Mouse (Mus musculus): ENCODE data around the gene Cux1. TPM values are rescaled to one million over a fixed set of nuclear protein-coding genes. Genes with fewer than 3 reads are reported as not detected.

Cux1 gene
- total RNA-seq, 2 experiments from 2014 or later: 82.7 to 88.7 TPM

DNA sequence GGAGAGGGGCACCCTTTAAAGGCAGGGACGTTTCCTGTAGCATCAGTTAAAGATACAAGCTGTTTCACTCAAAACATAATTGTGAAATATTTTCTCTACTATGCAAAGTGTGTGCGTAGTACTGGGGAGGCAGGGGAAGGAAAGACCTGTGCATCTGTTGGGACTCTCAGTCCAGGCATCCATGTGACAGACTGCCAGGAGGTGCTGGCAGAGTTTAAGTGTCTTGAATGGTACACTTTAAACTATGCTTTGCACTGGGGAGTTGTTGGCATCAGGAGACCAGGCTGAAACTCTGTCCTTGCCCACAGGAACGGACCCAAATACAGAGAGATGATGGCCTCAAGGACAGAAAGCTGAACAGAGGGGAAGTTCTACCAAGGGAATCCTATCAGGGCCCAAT is 182.1 kb downstream of the Cux1 start:
- DNase-seq (ENCODE audit: low spot score): peak; percentile 23

DNA sequence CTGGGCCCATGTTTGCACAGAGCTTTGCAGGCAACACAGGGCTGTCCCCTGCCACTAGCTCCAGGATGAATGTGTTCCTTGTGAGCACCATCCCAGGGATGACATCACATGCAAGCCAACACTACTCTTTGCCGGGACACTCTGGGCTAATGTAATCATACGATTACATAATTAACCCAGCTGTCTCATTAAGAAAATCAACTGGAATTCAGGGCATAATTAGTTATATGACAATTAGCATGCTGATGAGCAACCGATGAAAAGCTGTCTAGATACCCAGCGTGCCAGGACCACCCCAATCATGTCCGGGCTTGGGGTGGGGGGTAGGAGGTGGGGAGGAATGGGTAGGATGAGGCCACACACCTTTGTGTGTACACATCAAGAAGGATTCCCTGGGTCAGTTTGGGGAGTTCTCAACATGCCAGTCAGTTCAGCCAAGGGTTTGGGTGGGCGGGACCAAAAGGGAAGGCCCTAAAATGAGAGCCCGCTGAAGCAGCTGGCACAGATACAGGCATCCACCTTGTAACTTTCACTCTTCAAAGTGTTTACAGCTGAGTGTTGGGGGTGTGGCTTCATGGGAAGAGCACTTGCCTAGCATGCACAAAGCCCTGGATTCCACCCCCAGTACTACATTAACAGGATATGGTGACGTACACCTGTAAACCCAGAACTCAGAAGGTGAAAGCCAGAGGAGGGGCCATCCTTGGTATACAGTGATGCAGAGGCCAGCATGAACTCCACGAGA is 184.9 kb downstream of the Cux1 start:
- no peak for DNase-seq (ENCODE audit: low spot score)

DNA sequence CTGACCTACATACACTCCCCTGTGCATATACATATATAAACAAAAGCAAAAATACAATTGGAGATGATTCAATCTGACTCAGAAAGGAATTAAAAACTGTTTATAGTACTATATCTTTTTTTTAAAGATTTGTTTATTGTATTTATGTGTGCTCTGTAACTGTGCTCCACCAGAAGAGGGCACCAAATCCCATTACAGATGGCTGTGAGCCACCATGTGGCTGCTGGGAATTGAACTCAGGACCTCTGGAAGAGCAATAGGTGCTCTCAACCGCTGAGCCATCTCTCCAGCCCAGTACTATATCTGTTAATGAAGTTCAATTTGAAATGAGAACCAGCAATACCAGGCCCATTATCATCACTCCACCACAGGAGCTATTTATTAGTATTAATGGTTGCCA is 187.9 kb downstream of the Cux1 start:
- no peak for DNase-seq (ENCODE audit: low spot score)

DNA sequence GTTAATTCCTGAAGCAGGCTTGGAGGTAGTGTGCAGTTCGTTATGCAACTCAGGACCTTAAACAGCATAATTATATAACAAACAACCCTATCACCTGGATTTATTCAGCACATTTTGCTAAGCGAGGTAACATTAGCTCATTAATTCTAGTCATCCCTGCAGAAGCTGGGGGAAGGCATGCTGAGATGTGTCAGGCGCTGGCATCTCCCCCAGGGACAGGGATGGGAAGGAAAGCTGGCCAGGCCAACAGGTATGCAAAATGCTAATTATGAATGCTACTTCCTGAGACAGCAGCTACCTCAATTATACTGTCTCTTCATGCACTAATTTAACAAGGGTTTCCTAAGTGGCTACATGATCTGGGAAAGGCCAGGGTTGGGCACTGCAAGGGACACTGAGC is 190.2 kb downstream of the Cux1 start:
- no peak for DNase-seq (ENCODE audit: low spot score)

DNA sequence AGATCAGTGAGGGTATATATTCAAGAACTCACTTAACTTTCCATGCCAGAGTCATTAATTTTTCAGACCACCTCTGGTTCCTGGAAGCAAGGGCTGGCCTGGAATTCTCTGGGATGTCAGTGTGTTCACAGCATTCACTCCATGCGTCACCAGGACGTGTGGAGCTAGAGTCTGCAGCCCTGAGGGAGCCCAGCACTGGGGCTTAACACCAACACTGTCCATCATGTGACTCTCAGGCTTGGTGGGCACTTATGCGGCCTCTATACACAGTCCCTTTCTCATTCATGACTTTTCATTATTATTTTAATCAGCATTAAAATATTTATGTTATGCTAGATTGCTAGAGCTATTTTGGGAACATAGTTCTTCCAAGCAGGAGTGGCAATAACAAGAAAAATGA is 191.9 kb downstream of the Cux1 start:
- no peak for DNase-seq (ENCODE audit: low spot score)

DNA sequence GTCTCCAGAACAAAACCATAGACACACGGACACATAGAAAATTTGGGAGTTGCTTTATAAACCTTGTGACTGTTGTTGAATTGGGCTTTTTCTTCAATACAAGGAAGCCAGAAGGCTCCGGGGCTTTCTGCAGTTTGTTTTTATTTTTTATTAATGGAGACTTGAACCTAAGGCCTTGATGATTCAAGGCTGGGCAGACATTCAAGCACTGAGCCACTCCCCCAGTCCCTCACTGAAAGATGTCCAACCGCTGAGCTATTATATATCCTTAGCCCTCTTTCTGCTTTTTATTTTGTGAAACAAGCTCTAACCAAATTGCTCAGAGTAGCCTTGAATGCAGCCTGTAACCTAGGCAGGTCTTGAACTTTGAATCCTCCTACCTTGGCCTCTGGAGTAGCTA is 195.0 kb downstream of the Cux1 start:
- DNase-seq (ENCODE audit: low spot score): no peak

DNA sequence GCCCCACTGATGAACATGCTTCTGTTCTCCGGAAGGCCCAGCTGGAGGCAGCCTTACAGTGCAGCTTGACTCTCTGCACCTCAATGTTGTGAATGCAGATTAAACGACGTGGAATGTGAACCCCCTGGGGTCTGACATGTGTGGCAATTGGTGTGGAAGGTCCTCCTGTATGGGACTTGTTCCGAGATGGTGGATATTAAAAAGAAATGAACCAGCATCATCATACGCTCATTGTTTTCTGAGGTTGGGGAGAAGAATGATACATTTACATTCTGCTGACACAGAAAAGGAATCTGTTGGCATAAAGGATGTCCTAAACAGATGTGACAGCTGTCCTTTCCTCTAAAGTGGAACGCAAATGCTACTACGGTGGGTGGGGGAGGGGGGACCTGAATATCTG is 203.9 kb downstream of the Cux1 start:
- DNase-seq (ENCODE audit: low spot score): no peak

DNA sequence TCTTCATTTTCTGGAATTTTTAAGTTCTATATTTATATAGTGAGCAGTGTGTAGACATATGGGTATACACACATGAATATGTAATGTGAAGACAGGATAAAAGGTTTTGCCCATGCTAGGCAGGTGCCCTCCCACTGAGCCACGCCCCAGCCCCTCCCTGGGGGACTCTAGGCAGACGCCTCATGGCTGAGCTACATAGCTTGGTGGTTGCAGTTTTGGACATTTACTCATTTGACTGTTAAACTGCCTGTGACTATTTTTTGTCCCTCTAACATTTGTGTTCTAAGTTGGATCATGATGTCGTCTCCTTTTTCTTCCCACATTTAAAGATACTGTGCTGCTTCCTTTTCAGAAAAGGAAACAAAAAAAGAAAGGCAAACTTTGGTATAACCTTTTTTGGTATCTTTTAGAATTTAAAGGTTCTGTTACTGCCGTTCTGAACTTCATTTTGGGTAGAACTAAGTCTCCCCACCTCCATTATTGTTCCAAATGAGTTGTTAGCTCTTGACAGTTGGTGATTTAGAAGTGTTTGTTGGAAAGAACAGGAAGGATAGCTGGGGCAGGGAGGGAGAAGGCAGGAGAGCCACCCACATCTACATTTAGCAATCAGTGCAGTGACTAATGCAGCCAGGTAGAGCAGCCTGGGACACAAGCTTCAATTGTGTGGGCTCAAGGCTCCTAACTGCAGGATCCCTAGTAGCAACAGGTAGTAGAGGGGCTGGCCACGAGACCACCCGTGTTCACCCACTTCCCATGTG is 204.6 kb downstream of the Cux1 start:
- DNase-seq (ENCODE audit: low spot score): no peak

DNA sequence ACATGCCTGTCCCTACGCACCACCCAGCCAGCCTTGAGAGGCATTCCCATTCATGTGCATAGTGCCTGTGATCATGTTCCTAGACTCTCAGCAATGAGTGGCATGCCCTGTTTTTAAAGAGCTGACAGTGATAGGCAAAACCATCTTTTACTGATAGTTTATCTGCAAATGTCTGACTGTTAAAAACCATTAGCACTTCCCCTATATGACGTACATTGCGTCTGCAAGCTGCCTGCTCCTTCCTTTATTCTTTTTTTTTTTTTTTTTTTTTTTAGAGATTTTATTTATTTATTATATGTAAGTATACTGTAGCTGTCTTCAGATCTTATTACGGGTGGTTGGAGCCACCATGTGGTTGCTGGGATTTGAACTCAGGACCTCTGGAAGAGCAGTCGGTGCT is 205.3 kb downstream of the Cux1 start:
- no peak for DNase-seq (ENCODE audit: low spot score)

DNA sequence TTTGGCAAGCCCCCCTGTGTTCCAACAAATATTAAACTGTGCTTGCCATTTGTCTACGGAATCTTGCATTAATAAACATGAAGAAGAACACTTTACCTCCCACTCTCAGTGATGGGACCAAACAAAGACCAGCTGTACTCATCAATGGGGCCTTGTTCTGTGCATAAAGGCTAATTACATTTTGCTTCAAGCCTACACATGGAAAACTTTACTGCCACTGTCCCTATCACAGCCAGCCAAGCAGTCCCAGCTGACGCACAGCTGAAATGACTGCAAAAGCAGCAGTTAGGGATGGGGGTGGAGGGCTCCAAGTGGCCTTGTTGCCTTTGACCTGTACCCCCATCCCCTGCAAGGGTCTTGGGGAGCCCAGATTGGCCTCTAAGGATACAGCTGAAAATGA is 210.1 kb downstream of the Cux1 start:
- DNase-seq (ENCODE audit: low spot score): no peak

DNA sequence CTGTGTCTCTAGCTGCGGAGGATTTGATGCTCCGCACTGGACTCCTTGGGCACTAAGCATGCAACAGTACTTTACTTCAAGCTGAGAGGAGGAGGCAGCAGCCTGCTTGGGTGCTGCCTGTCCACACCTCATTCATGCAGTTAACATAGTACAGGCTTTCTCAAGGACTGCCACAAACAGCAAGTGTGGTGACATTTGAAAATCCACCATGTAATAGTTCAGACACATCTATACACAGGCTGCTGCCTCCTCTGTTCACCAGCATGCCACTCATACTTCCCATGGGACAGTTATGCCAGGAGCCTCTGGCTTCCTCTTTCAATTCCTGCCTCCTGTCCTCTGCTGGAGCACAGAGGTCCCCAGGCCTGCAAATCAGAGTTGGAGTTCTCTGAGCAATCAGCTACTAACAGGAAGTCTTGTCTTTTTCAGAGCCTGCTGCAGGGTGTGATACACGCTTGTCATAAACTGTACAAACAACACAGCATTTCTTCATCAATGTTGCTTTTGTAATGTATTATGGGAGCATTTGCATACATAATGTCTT is 211.6 kb downstream of the Cux1 start:
- DNase-seq (ENCODE audit: low spot score): no peak

DNA sequence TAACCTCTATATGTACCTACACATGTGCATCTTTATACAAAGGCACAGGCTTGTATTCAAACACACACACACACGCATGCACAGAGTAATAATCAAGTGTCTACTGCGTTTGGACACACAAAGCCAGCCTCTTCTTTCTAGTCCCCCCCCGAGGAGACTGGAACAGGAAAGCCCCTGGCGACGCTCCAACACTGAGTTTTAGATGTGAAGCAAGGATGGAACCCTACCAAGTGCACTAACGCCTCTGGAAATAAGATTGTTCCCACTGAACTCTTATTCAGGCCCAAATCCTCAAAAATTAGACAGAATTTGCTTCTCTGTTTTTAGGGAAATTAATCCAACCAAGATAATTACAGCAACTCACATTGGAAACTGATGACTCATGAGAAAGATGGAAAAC is 212.6 kb downstream of the Cux1 start:
- no peak for DNase-seq (ENCODE audit: low spot score)

DNA sequence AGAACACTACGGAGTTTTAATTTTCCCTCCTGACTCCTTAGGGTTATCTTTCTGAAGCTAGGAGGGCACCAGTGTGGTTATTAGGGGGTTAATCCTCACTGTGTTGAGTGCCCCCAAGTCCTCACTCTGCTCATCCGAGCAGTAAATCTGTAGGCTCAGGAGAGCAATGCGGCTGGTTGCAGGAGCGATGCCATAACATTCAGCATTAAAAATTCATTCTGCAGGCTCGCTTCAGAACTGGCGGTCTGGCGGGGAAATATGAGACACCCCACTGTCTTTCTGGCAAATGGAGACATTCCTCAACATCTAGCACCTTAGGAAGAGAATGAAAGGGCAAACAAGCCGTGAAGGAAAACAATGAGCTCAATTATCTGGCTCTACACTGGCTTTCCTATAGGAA is 214.2 kb downstream of the Cux1 start:
- DNase-seq (ENCODE audit: low spot score): no peak

DNA sequence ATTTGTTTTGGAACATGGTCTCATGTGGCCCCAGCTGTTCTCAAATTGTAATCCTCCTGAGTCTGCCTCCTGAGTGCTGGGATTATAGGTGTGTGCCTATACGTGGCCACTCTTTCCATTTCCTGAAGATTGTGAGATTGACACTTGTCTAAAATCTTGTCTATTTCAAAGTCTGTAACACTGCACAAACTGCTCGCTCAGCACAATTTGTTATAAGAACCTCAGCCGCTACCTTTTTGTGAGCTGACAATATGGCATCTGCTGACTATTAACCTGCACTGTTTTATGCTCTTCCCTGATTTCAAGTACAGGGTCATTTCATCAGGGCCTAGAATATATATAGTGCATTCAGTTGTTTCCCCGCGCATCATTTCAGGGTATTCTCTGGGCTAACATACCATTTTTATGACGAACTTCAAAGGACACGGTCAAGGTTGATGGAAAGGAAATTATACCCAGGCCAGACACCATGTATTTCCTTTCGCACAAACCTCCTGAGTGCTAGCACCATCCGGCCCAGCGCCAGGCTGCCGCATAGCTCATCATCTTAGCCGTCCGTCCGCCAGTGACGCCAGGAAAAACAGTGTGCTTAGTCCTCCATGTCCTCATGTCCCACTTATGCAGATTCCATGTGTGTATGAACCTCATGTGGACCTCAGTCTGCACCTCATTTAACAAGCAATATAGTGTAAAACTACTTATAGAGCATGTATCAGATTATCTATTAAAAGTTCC is 224.0 kb downstream of the Cux1 start:
- DNase-seq (ENCODE audit: low spot score): no peak

DNA sequence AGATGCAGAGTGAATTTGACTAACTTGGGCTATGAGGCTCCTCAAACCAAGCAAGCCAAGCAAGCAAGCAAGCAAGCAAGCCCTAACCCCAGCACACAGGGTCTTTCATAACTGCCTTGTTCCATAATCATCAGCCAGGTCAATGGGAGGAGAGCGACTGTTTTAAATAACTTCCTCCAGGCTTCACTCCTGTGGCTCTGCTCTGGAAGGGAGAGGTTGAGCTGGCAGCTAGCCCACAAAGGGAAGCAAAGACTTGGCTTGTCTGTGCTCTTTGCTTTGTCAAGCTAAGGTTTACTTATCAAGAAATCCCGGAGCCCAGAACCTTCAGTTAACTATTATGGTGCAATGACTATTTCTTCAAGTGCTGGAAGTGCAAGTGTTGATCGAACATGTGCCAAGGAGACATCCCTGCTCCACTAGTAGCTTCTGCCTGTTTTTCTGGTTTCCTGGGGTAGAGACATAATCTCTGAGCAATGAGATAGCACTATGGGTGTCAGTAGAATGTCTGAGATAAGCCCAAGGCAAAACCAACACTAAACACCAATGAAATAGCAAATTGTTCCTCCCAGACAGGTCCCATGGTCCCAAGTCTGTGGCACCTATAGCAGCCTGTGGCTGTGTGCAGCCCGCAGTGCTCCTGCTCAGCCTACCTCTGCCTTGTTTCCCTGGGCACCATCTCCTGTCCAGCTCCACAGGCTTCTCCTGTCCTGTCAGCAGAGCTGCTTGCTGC is 230.3 kb downstream of the Cux1 start:
- DNase-seq (ENCODE audit: low spot score): no peak

DNA sequence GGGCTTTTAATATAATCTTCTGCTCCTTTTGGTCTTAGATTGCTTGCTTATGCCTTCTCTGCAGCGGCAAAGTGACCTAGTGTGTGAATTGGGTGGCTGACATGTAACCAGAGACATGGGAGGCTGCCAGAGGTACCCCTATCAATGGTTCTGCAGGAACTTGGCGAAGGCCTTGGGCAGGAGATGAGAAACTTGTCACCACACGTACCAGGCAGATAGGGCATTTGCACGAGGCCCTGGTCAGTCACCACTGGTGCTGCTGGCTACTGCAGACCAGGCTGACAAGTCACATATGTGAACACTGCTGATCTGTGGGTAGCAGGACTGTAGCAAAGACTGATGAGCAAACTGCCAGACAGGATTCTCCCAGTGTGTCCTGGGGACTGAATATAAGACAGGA is 231.6 kb downstream of the Cux1 start:
- DNase-seq (ENCODE audit: low spot score): no peak

DNA sequence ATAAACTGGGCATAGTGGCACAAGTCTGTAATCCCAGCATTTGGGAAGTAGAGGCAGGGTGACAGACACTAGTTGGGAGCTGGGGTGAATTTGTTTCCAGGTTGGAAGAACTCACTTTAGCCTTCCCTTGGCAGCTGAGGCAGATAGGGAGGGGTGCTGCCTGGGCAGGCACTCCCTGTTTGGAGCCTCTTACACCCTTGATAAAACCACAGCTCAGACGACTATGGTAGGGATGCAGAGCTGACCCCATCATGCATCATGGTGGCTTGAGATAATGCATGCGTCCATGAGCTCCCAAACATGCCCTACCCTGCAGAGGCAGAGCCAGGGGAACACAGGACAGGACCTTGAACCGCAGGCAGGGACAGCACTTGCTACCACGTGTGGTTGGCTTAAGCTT is 232.5 kb downstream of the Cux1 start:
- no peak for DNase-seq (ENCODE audit: low spot score)

DNA sequence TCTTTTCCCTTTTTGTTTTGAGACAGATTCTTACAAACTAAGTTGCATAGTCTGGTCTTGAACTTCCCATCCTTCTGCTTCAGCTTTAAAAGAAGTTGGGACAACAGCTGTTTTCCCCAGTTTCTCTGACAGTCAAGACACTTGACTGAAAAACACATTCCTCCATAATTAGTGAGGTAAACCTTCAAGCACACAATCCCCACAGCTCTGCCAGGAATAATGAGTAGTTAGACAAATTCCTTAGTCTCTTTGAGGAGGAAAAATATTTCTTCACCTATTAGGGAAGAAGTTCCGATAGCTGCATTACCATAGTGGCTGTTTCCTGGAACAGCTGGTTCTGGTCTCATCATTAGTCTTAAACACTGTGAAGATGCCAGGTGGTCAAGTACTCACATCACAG is 233.2 kb downstream of the Cux1 start:
- DNase-seq (ENCODE audit: low spot score): no peak

DNA sequence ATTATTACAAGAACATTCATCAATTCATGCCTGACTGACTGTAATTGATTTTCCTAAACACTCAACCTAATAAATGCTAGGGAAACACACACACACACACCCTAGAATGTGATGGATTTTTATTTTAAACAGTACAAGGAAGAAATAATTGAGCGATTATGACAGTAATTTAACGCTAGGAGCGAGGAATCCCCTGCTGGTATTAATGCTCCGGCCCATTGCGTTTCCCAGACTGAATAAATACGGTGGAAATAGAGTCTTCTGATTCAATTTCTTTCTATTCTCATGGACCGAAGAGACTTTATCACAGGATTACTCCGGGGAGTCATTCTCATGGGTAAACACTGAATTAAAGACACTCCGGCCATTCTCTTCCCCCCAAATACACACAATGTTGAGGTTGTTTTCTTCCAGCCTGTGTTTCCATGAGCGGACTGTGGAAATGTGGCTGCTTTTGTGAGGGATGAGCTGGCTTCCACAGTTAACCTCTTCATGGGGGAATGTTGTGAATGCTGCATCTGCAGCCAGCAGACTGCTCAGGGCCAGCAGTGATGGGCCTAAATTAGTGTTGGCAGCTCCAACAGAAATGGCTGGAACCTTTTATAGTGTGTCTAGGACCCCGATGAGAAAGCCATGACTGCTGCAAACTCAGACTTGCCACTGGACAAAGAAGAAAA is 234.4 kb downstream of the Cux1 start:
- no peak for DNase-seq (ENCODE audit: low spot score)

DNA sequence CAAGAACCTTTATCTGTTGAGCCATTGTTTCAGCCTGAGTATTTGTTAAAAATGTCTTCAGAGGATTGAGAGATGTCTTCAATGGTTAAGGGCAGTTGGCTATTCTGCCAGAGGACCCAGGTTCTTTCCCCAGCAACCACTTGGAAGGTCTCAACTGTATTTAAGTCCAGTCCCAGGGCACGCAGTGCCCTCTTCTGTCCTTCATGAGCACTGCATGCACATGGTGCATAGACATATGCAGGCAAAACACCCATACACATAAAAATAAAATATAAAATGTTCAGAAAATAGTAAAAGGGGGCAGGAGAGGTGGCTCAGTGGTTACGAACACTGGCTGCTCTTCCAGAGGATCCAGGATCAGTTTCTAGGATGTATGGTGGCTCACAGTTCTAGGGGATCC is 239.6 kb downstream of the Cux1 start:
- no peak for DNase-seq (ENCODE audit: low spot score)

DNA sequence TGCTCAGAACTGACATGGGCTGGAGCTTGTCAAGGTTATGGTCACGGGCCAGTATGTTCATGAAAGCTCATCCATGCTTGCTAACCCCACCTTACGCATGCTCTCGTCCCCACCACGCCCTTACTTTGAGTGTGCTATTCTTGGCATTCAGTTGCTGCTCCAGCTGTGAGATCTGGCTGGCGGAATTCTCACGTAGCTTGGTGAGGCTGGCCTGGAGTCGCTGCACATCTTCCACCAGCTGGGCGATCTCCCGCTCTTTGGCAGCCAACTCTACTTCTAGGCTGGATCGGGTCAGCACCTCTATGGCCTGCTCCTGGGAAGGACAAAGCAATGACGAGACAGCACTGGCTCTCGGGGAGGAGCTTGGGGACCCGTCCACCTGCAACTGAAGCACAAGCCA is 240.7 kb downstream of the Cux1 start:
- DNase-seq (ENCODE audit: low spot score): no peak

All from gastrocnemius, adult 18-20 months (tissue).